8 mouse cellular contexts compared by ENCODE assay signal in genomic region chr5:104333231-104333640, GRCm38 (mm10). TPM values are rescaled to one million over a fixed set of nuclear protein-coding genes. Genes with fewer than 3 reads are reported as not detected.
DNase-seq lines count a peak whose midpoint lies in the region; ATAC-seq and TF ChIP-seq lines count a peak whose summit lies in the region.

No protein-coding gene starts in this region.

- no peaks in the 10 kb centered on the region for H3K27me3 ChIP-seq in embryonic facial prominence, embryonic 11.5 days (ENCODE audit: control insufficient read depth, insufficient read depth, low read length)
- 0 out of 2 replicates have a peak, but pooled peaks cover 7% of the 10 kb centered on the region for H3K27me3 ChIP-seq in hindbrain, embryonic 10.5 days (ENCODE audit: insufficient read depth, poor library complexity, severe bottlenecking)

- TF ChIP-seq CTCF in layer of hippocampus, adult 2 months (conservative IDR thresholded peaks at IDR 0.05) = peak; percentile 97

- peak; percentile 17 for DNase-seq in CD4-positive, CD25-positive, alpha-beta regulatory T cell, adult 2 months (ENCODE audit: low read depth, low spot score)
- DNase-seq in adrenal gland, adult 18-20 months (ENCODE audit: low spot score in 2 of 2) = peak; percentile 45 to 52
- peak; percentile 82 for DNase-seq in embryonic facial prominence, embryonic 11.5 days (ENCODE audit: low spot score)
- DNase-seq in hindbrain, embryonic 10.5 days (ENCODE audit: low spot score) = peak; percentile 49
- peak; percentile 47 to 80 for DNase-seq in layer of hippocampus, adult 2 months (ENCODE audit: low spot score in 2 of 2)
- DNase-seq in lung, postnatal 25 days (ENCODE audit: low spot score) = peak; percentile 55
- DNase-seq in right cerebral cortex, adult 2 months (ENCODE audit: low spot score in 2 of 2) = peak; percentile 73 to 86

- ATAC-seq in CD4-positive, CD25-positive, alpha-beta regulatory T cell, adult 4 months = no peak
- peak; percentile 27; the same call in 1 of the 2 replicates for ATAC-seq in embryonic facial prominence, embryonic 11.5 days (replicated peaks; ENCODE audit: insufficient number of reproducible peaks, low FRiP score, low TSS enrichment, low read depth)

- H3K27ac ChIP-seq in embryonic facial prominence, embryonic 11.5 days (replicated peaks; ENCODE audit: low read depth, low read length) = no peak overlapping the region
- H3K27ac ChIP-seq in hindbrain, embryonic 10.5 days = no peak overlapping the region
- no peak overlapping the region for H3K27ac ChIP-seq in layer of hippocampus, adult 2 months

- no peak overlapping the region for H3K9ac ChIP-seq in embryonic facial prominence, embryonic 11.5 days (replicated peaks; ENCODE audit: low read length)

- H3K9me3 ChIP-seq in embryonic facial prominence, embryonic 11.5 days (replicated peaks; ENCODE audit: control insufficient read depth, low read length) = no peaks in the 10 kb centered on the region
- H3K9me3 ChIP-seq in hindbrain, embryonic 10.5 days = peaks cover 3% of the 10 kb centered on the region; the same call in 1 of the 2 replicates

- H3K36me3 ChIP-seq in embryonic facial prominence, embryonic 11.5 days (replicated peaks; ENCODE audit: control insufficient read depth, insufficient read depth, low read depth, low read length) = no peaks in the 10 kb centered on the region
- no peaks in the 10 kb centered on the region for H3K36me3 ChIP-seq in hindbrain, embryonic 10.5 days

- no peak overlapping the region for H3K4me2 ChIP-seq in embryonic facial prominence, embryonic 11.5 days (ENCODE audit: low read depth, low read length)

- H3K4me1 ChIP-seq in embryonic facial prominence, embryonic 11.5 days (ENCODE audit: control insufficient read depth, insufficient read depth, low read length) = no peaks in the 10 kb centered on the region
- H3K4me1 ChIP-seq in hindbrain, embryonic 10.5 days (replicated peaks) = 0 out of 2 replicates have a peak, but pooled peaks cover 2% of the 10 kb centered on the region

- H3K4me3 ChIP-seq in embryonic facial prominence, embryonic 11.5 days (ENCODE audit: low read depth, low read length) = no peak overlapping the region
- H3K4me3 ChIP-seq in hindbrain, embryonic 10.5 days = no peak overlapping the region
- no peak overlapping the region for H3K4me3 ChIP-seq in layer of hippocampus, adult 2 months

- WGBS in embryonic facial prominence, embryonic 11.5 days = 42% methylated on average over 7 of the region's 7 CpGs
- WGBS in hindbrain, embryonic 10.5 days = 50% methylated on average over 7 of the region's 7 CpGs

RNA-seq across cellular contexts. Expression of gene Mepe, which starts 8.1 kb away (rescaled TPM):
- polyA plus RNA-seq in CD4-positive, CD25-positive, alpha-beta regulatory T cell, adult 4 months (2017; shearing (Covaris generic)) = not detected
- total RNA-seq in adrenal gland, adult 18-20 months (2021) = not detected
- polyA plus RNA-seq in embryonic facial prominence, embryonic 11.5 days (2014; fragmentation: Nextera tagmentation; extraction: Ambion mirVana) = not detected in 2 replicates
- polyA plus RNA-seq in hindbrain, embryonic 10.5 days (2016; fragmentation: Nextera tagmentation; extraction: Ambion mirVana) = not detected in 2 replicates
- total RNA-seq in layer of hippocampus, adult 2 months (2021) = not detected

RNA-seq across cellular contexts. Expression of gene Ibsp, which starts 34.3 kb away (rescaled TPM):
- polyA plus RNA-seq in CD4-positive, CD25-positive, alpha-beta regulatory T cell, adult 4 months (2017; shearing (Covaris generic)) = not detected
- under 1 TPM in 1 of 2 experiments, not detected in 1; 0.43 TPM for total RNA-seq in adrenal gland, adult 18-20 months (2021)
- polyA plus RNA-seq in embryonic facial prominence, embryonic 11.5 days (2014; fragmentation: Nextera tagmentation; extraction: Ambion mirVana) = 0.10 and 0.32 TPM in 2 replicates
- 0.12 TPM in 1 of 2 replicates, not detected in the other for polyA plus RNA-seq in hindbrain, embryonic 10.5 days (2016; fragmentation: Nextera tagmentation; extraction: Ambion mirVana)
- under 1 TPM in 1 of 2 experiments, not detected in 1; 0.23 TPM for total RNA-seq in layer of hippocampus, adult 2 months (2021)

Comparison
In these comparisons a context has a peak if more than half of its experiments do, and no peak if none do; other contexts are left out.
1. DNase-seq: peak in every context shown above with its lines; median percentile 82 in embryonic facial prominence, embryonic 11.5 days; 80 in right cerebral cortex, adult 2 months; 64 in layer of hippocampus, adult 2 months; 55 in lung, postnatal 25 days; 49 in hindbrain, embryonic 10.5 days; 48 in adrenal gland, adult 18-20 months; 17 in CD4-positive, CD25-positive, alpha-beta regulatory T cell, adult 2 months.